Mouse (Mus musculus): Measurements from ENCODE around the gene Mgat5b.

- TF ChIP-seq ZNF384 (IDR thresholded peaks at IDR 0.05; ENCODE audit: low read depth, low read length): no peak
- no peak for TF ChIP-seq ZC3H11A (IDR thresholded peaks at IDR 0.05; ENCODE audit: borderline replicate concordance, low read depth, low read length)
Measured at GRCm38 (mm10) chr11:117030471-117031101, 111.9 kb downstream of the Mgat5b start.

Data from ES-E14 (cell line).